Mouse (Mus musculus) NIH3T3 (cell line): Measurements from ENCODE around the gene Skap1.

Experiments
- DNase-seq: peaks from one replicate; pipeline ENCODE4 v3.0.0-alpha.2; 2012; ENCODE audit warnings: low read depth

The Skap1 gene

DNA sequence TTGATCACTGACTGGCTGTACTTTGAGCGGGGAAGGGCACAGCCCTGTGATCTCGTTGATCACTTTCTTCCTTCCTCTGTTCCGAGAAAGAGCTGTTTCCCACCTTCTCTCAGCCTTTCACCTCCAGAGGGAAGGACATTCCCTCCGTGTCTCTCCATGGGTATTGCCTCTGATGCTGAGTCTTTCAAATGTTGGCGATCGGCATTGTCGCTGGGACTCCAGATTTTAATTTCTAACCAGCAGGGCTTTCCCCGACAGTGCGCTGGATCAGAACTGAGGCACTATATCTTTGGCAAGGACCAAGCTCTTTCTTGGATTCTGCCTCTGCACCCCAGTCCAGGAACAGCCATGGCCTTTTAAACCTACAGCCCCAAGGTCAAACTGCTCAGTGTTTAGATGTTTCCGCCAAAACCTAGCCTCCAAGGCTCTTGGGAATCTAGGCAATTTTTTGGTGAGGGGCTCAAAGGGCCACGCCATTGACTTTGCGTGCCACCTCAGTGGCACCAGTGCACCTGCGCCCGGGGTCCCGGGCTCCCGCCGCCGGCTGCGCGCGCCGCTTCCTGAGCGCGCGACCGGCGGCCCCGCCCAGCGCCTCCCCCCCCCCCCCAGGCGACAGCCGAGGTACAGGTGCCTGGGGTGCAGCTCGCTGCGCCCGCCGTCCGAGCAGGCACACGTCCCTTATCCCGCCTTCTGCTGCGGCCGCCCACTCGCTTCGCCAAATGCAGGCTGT is at the start of gene Skap1:
Gene Skap1, plus strand, starts transcription at position 608 of the 730 bp plus-strand sequence.
- no peak for DNase-seq

- DNase-seq, result no peak
Measured at GRCm38 (mm10) chr11:96421074-96421473, 43.3 kb upstream of the Skap1 start.

DNA sequence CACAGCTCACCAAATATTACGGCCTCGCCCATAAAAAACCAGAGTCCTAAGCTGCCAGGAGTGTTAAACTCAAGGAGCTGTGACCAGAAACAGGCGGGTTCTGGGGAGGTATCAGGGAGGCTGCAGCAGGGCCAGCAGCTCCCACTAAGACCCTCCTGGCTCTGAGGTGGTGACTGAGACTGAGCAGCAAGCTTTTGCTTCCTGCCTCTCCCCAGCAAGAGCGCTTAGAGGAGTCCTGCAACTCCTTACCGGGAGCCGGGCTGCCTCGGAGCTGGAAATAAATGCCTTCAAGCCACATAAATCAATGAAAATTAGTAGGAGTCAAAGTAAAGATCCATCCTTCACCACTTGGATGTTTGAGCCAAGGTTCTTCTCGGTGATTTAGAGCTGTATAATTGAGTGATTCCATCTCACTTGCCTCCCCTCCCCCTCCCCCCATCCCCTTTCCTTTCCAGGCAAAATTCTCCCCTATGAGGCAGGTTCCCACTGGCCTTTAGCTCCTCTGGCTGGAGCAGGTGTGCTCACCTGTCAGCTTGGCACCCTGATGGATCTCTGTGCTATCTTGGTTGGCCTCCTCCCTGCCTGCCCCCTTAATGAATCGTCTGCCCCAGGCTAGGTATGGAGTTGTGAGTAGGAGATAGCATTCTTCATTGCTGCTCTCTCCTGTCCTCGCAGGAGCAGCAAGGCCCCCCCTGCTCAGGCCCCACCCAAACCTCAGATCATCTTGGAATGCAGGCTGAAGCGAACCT is 42.7 kb upstream of the Skap1 start:
- no peak for DNase-seq

GRCm38 (mm10) chr11:96425193-96425592 is 39.2 kb upstream of the Skap1 start:
- DNase-seq, result no peak

- DNase-seq, result no peak
Measured at GRCm38 (mm10) chr11:96426191-96426590, 38.2 kb upstream of the Skap1 start.

GRCm38 (mm10) chr11:96426805-96427204 is 37.6 kb upstream of the Skap1 start:
- DNase-seq, result no peak

- no peak for DNase-seq
Measured at GRCm38 (mm10) chr11:96429062-96429461, 35.3 kb upstream of the Skap1 start.

- no peak for DNase-seq
Measured at GRCm38 (mm10) chr11:96429891-96430290, 34.5 kb upstream of the Skap1 start.

DNA sequence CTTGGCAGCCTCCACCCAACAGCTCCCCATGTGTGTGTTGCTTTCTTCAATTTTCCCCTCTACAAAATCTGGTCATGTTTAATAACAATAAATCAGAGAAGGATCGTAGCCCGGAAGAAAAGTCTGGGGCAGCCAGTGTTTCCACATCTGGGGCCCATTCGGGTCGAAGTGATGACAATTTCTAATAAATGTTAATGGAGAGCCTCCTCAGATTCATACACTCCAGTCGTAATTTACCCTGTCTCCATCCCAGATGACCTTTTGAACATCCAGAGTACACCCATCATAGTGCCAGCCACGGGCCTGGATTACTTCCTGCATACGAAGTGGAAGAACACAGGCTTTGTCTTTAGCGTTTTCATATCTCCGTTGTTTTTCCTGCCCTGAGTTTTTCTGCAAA is 32.5 kb upstream of the Skap1 start:
- no peak for DNase-seq

DNA sequence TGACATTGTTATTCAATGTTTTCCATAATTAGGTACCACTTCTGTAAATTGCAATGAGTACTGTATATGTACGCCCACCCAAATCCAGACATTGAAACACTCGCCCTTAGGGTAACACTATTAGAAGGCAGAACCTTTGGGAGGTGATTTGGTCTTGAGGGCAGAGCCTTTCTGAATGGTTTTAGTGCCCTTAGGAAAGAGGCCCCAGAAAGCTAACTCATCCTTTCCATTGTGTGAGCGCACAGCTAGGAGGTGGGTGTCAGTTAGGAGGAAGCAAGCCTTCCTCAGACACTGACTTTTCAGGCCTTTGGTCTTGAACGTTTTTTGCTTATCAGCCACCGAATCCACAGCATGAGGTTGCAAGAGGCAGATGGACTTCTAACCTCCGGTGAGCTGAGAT is 29.5 kb upstream of the Skap1 start:
- DNase-seq, result no peak

GRCm38 (mm10) chr11:96436525-96436924 is 27.9 kb upstream of the Skap1 start:
- peak; percentile 3 for DNase-seq

DNA sequence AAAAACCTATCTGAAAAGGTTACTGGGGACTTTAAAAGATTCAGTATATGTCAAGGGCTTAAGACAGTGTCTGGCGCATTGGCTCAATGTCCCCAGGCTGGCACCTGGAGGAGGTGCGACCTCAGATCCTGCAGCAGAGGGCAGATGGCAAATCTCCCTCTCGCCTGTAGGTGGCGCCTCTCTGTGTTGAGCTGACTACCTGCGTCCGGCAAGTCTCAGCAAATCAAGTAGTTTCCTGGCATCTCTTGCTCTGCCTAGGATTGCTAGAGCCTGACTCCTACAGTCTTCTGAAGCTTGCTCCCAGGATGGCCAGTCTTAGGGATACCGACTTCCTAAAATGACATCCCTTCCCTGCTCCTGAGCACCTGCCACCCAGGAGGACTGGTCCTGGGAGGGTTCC is 25.6 kb upstream of the Skap1 start:
- peak; percentile 43 for DNase-seq

DNA sequence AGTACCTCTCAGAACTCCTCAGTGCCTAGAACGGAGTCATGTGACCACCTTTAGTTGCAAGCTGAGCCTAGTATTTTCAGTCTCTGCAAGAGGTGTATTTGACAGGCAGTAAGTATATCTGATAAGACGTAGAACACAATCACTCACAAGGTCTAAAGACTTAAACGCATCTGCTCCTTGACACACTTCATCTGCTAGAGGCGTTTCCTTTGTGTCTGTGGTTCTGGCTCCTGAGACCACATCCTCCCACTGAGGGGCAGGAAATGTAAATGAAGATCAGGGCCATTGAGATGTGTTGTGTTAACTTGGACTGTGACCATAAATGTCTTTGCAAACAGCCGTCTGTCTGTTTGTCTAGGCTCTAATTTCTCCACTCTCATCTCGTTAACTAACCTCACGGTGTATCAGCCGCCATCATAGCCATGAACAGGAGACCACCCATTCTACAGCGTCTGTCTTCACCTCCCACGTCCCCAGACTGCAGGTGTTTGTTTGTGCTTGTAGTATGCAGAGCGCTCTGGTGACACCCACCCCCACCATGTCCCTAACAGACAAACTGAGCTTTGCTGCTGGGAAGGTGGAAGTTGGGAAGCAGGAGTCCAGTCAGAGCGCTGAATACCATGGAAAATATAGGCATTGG is 22.7 kb upstream of the Skap1 start:
- no peak for DNase-seq

DNA sequence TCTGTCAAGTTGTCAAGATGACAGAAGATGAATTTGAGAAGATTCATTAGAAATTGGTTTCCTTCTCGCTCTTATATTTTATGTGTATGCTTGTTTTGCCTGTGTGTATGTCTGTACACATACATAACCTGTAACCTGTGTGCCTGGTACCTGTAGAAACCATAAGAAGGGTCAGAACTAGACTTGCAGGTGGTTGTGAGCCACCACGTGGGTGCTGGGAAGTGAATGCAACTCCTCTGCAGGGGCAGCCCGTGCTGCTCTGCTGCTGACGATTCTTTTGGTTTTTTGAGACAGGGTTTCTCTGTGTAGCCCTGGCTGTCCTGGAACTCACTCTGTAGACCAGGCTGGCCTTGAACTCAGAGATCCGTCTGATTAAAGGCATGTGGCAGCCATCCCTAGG is 21.9 kb upstream of the Skap1 start:
- no peak for DNase-seq

- DNase-seq, result no peak
Measured at GRCm38 (mm10) chr11:96447931-96448330, 16.5 kb upstream of the Skap1 start.

DNA sequence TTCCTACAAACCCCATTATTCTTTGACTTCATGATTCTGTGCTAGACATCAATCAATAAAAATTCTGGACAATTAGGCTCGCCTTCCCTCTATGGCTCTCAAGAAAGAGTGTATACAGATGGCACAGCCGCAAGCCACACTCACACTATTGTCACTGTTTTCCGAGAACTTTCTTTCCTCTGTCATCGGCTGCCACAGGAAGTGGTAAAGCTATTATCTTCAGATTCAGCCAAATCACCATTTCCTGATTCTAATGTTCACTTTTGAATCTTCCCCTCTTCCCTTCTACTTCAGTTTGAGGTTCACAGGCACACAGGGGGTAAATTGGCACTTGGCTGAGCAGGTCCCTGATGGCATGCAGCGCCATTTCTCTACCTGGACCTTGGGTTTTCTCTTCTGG is 9.3 kb upstream of the Skap1 start:
- DNase-seq, result no peak

DNA sequence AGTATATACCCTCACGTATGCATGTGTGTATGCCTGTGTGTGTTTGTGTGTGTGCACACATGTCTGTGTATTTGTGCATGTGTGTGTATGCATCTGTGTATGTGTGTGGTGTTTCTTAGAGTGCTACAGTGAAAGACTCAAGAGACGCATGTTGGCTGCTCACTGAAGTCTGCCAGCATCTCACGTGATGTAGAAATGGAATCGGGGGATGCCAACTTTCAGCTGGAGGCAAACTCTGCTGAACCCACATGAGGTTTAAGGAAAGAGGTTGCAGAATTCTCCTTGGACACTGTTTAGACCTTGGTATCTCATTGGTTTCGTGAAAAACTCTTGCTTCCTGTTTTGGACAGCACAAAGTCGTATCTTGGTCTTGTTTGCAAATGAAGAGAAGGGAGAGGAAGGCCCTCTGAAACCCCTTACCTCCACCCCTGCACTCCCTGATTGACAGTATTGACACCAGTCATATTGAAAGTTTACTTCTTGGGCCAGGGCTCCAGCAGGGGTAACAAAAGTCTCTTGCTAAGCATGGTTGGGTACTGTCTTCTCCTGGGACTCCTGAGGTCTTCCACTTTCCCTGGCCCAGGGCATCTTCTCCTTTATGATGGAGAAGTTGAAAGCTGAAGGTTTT is 8.6 kb upstream of the Skap1 start:
- no peak for DNase-seq

DNA sequence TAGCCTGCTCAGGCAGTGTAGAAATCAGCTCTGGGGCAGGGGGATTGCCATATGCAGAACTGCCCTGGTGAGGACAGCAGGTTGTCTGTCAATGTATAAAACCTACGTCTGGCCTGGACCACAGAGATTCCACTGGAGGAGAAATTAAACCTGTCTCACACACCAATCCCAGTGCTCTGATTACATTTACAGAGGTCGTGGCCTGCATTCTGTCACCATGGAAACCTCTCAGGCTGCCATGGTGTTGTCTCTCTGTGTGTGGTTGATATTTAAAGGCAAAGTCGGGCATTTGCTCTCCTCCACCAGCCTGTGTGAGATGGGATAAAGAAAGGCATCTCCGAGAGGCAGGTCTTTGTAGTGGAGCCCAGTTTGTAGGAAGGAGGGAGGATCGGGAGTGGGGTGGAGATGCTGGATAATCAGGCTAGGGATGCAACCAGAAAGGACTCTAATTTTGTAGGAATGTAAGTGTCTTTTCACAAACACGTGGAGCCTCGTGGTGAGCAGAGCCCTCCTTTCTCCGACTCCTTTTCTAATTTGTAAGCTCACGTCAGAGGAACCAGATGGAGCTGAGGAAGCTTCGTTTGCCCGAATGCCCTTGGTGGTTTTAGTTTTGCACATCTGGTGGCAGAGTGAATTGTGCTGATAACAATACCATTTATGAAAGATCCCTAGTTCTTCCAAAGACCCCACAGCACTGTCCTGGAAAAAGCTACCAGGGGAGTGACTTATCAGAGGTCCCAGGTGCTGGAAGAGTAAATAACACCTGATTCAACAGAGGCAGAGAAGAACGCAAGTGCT is 7.7 kb upstream of the Skap1 start:
- no peak for DNase-seq

- no peak for DNase-seq
Measured at GRCm38 (mm10) chr11:96461766-96462165, 2.6 kb upstream of the Skap1 start.

- no peak for DNase-seq
Measured at GRCm38 (mm10) chr11:96462191-96462752, 2.1 kb upstream of the Skap1 start.

DNA sequence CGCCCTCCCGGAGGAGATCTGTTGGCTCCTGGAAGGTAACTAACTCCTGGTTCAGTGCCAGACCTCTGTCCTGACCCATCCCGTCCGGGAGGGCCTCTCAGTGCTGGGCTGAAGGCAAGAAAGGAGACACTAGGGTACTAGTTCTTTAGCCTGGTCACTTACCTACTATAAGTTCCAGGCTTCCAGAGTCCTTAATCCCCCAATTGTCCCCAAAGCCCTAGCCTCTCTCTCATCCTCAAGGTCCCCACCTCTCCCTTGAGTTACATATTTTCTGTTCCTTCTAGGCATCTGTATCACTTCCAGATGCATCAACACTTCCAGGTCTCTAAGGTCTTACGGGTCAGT is 295 bp downstream of the Skap1 start:
- DNase-seq, result no peak
